Mouse (Mus musculus): Measurements from ENCODE around the gene Sik3.

DNA sequence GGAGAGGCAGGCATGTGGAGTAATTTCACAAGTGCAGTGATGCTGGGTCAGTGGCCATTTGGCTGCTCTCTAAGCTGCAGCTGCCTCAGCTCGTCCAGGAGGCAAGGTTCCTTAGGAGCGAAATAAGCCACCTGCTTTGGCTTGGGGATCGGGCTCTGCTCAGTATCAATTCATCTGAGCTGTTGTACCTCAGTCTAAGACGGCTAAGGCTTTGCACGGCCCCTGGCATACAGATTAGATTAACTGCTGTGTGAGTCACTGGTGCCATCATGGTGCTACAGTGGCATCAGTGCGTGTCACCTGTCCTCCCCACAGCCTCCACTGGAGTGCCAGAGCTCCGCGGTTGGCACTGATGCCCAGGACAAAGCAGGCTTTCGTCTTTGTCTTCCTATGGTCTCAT is 166.0 kb downstream of the Sik3 start:
- TF ChIP-seq CTCF (IDR thresholded peaks at IDR 0.05) (no peak), EP300 (IDR thresholded peaks at IDR 0.05) (no peak)

Data from lung, postnatal 0 days (tissue).